Mouse (Mus musculus) heart, embryonic 15.5 days (tissue): Measurements from ENCODE around the gene Nav2. TPM values are rescaled to one million over a fixed set of nuclear protein-coding genes. Genes with fewer than 3 reads are reported as not detected.

ENCODE experiments used
- ATAC-seq: fragments of 200-750 bp; cut with Nextera tagmentation; replicated peaks from 2 replicates; pipeline ENCODE4 v1.8.0; 2017; ENCODE audit warnings: low read depth, moderate TSS enrichment; ENCODE audit not compliant: insufficient number of reproducible peaks, insufficient read depth, low FRiP score
- H3K27ac ChIP-seq: fragments of 300-500 bp; sonication (generic); 2 replicates; pipeline ENCODE4 v1.5.1; 2015; ENCODE audit warnings: mild to moderate bottlenecking, inconsistent platforms
- H3K27me3 ChIP-seq: fragments of 300-500 bp; sonication (generic); 2 replicates; pipeline ENCODE4 v1.6.1; 2015; ENCODE audit warnings: inconsistent platforms
- H3K36me3 ChIP-seq: fragments of 300-500 bp; sonication (generic); 2 replicates; pipeline ENCODE4 v1.6.1; 2015; ENCODE audit warnings: mild to moderate bottlenecking, inconsistent platforms
- H3K4me1 ChIP-seq: fragments of 300-500 bp; sonication (generic); replicated peaks from 2 replicates; pipeline ENCODE4 v1.6.1; 2015; ENCODE audit warnings: inconsistent platforms
- H3K4me2 ChIP-seq: fragments of 300-500 bp; sonication (generic); 2 replicates; pipeline ENCODE4 v1.6.1; 2015; ENCODE audit warnings: inconsistent platforms, mild to moderate bottlenecking, moderate library complexity
- H3K4me3 ChIP-seq: fragments of 300-500 bp; sonication (generic); 2 replicates; pipeline ENCODE4 v1.5.1; 2015; ENCODE audit warnings: mild to moderate bottlenecking, inconsistent platforms
- H3K9ac ChIP-seq: fragments of 300-500 bp; sonication (generic); 2 replicates; pipeline ENCODE4 v1.6.1; 2015; ENCODE audit warnings: mild to moderate bottlenecking, inconsistent platforms
- H3K9me3 ChIP-seq: fragments of 300-500 bp; sonication (generic); replicated peaks from 2 replicates; pipeline ENCODE4 v1.6.1; 2016; ENCODE audit warnings: inconsistent platforms
- WGBS: fragments of 180-500 bp; shearing (Covaris S2); methylation state at CpG from one replicate; pipeline ENCODE4 v1.1.7; 2015; ENCODE audit warnings: mixed read lengths; 5-methylcytosine and 5-hydroxymethylcytosine counted together
- polyA plus RNA-seq: library from polyadenylated mRNA; unstranded; fragments of >200 nt; fragmentation: Nextera tagmentation; extraction: Ambion mirVana; gene quantifications from 2 replicates; pipeline ENCODE4 v1.2.1, GENCODE M21; 2015

Nav2 gene
- polyA plus RNA-seq, 1 experiment from 2014 or later, result 30.7 TPM

DNA sequence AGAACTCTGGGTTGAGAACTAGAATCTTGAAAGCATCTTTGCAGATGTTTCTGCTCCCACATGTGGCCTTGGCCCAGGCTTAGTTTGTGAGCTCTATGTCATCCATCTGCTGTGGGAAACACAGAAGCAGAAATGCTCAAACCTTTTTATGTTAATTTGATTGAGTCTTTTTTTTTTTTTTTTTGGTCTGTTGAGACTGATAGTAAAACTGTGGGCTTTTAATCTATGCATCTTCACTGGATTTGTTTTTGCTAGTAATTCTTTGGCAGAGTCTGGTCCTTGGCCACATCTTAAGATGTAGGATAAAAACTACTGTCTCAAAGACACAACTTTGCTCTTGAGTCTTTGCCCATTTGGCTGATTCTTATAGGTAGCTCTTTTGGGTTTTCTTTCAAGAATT lies 2.6 kb downstream of the Nav2 start:
- H3K4me3 ChIP-seq, result no peak overlapping the region
- H3K27ac ChIP-seq, result no peak overlapping the region
- H3K9me3 ChIP-seq, result no peaks in the 10 kb centered on the region
- ATAC-seq, result no peak
- H3K36me3 ChIP-seq, result no peaks in the 10 kb centered on the region
- H3K27me3 ChIP-seq, result no peaks in the 10 kb centered on the region
- H3K4me1 ChIP-seq, result peaks cover 8% of the 10 kb centered on the region
- no peak overlapping the region for H3K4me2 ChIP-seq
- no peak overlapping the region for H3K9ac ChIP-seq

DNA sequence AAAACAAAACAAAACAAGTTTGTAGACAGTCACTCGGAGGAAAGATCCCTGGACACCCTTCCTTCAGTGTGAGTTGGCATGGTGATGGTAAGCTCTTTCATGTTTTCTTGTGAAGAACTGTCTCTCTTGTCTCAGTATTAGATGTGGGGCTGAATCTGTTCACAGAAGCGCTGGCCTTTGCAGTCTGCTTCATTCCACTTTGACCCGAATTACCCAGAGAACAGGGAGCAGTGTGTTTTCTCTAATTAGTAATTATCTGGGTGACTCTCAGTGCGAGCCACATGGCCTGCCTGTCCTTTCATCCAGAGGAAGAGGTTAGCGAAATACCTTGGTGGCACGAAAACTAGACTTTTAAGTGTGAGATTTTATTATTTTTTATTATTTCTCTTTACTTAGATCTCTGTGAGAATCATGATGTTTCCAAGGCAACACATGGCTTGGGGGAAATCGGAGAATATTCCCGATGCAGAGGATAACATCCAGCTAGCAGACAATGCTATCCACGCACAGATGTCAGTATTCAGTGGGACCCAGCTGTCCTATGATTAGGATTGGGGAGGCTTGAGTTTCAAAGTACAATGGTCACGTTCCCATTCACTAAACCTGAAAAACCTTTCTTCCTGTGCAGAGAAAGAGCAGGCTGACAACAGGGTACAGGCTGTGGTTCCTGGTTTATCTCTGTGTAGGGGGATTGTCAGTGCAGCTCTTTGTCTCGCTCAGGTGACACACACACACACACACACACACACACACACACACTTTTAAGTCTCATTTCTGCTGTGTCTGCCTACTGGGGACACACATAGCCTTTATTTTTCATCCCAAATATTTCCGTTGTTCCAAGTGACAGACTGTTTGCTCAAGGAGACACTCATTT lies 6.4 kb downstream of the Nav2 start:
- Histone ChIP-seq H3K9ac (no peak overlapping the region), H3K9me3 (no peaks in the 10 kb centered on the region), H3K27me3 (no peaks in the 10 kb centered on the region), H3K36me3 (no peaks in the 10 kb centered on the region), H3K4me3 (no peak overlapping the region), H3K27ac (no peak overlapping the region), H3K4me1 (no peaks in the 10 kb centered on the region; the same call in 1 of the 2 replicates), H3K4me2 (no peak overlapping the region)
- ATAC-seq, result no peak
- 74% methylated on average over 12 of the region's 12 CpGs for WGBS

DNA sequence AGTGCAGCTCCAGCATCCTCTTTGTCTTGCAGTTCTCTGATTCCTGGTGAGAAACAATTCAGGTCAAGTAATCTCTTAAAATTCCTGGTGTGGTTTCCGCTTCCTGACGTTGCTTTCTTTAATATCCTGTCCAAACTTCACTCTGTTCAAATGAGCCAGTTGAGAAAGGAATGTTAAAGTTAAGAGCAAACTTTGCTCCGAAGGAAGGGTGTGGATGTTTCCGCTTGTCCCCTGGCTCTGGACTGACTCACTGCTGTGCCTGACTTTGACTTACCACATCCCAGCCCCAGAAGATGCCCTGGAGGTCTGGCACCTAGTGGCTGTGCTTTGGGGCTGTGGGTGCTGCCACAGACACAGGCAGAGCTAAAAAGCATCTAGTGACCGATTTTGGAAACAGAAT lies 8.9 kb downstream of the Nav2 start:
- Histone ChIP-seq H3K27ac (peak overlapping the region; percentile 25), H3K27me3 (no peaks in the 10 kb centered on the region), H3K36me3 (no peaks in the 10 kb centered on the region), H3K4me2 (no peak overlapping the region), H3K4me1 (no peaks in the 10 kb centered on the region; the same call in 1 of the 2 replicates), H3K9ac (no peak overlapping the region), H3K9me3 (no peaks in the 10 kb centered on the region), H3K4me3 (no peak overlapping the region)
- peak; percentile 50; the same call in 1 of the 2 replicates for ATAC-seq
- WGBS, result 28% methylated on average over 5 of the region's 5 CpGs

DNA sequence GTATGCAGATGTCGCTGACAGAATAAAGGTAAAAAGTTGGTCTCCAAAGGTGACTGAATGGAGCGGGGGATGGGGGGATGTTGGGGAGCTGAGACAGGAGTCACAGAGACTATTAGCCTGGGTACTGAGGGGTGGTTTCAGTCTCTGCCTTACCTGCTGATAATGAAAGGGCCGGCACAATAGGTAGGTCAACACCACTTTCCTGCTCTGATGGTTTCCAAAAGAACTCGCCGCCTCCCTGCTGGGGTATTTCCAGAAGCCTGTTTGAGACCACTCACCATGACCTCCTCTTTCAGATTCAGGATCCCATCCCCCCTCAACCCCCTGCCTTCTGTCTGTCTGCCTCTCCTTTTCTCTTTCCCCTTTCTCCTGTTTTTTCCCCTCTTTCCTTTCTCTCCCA lies 9.5 kb downstream of the Nav2 start:
- H3K4me3 ChIP-seq, result no peak overlapping the region
- H3K27me3 ChIP-seq, result no peaks in the 10 kb centered on the region
- H3K4me1 ChIP-seq, result no peaks in the 10 kb centered on the region; the same call in 1 of the 2 replicates
- no peaks in the 10 kb centered on the region for H3K36me3 ChIP-seq
- 41% methylated on average over 5 of the region's 5 CpGs for WGBS
- no peak for ATAC-seq
- no peak overlapping the region; the same call in 1 of the 2 replicates for H3K27ac ChIP-seq
- H3K9me3 ChIP-seq, result no peaks in the 10 kb centered on the region
- H3K4me2 ChIP-seq, result no peak overlapping the region
- H3K9ac ChIP-seq, result no peak overlapping the region

DNA sequence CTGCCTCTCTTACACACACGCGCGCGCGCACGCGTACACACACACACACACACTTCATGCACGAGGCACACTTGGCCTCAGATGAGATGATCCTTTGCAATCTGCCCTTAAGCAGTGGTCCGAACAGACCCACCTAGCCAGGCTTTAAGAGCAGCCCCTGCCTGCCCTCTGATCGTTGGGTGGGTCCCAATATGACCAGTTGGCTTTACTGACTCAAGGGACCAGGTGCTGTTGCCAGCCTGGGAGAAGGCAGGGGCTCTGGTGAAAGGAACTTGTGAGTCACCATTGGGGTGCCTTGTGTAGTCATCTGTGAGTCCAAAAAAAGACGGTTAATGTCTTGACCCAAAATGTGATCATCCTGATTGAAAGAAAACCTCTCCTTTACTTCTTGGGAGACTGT lies 9.9 kb downstream of the Nav2 start:
- H3K27ac ChIP-seq, result no peak overlapping the region
- H3K4me1 ChIP-seq, result no peaks in the 10 kb centered on the region; the same call in 1 of the 2 replicates
- H3K27me3 ChIP-seq, result no peaks in the 10 kb centered on the region
- no peaks in the 10 kb centered on the region for H3K9me3 ChIP-seq
- no peak overlapping the region for H3K4me3 ChIP-seq
- WGBS, result 53% methylated on average over 11 of the region's 11 CpGs
- H3K36me3 ChIP-seq, result no peaks in the 10 kb centered on the region
- H3K4me2 ChIP-seq, result no peak overlapping the region
- H3K9ac ChIP-seq, result no peak overlapping the region
- ATAC-seq, result no peak

DNA sequence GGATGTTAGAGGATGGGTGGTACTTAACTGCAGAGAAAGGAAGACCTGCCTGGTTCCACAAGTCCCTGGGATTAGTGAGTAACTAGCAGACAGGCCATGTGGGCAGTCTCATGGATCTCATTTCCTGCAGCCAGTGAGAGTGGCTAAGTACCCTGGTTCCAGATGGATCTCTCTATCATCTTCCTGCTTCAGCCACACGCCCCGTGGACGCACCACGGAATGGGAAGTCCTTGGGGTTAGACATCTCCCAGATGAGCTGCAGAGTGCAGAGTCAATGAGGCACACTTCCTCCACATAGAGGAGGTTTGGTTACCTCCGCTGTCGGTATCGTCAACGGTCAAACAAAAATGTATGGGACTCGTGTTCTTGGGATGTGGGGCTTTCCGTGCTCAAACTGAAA lies 15.1 kb downstream of the Nav2 start:
- Histone ChIP-seq H3K4me2 (no peak overlapping the region), H3K9ac (no peak overlapping the region), H3K4me3 (no peak overlapping the region), H3K27ac (no peak overlapping the region), H3K27me3 (no peaks in the 10 kb centered on the region), H3K4me1 (peaks cover 18% of the 10 kb centered on the region), H3K9me3 (no peaks in the 10 kb centered on the region), H3K36me3 (no peaks in the 10 kb centered on the region)
- ATAC-seq, result no peak
- WGBS, result 71% methylated on average over 10 of the region's 10 CpGs

DNA sequence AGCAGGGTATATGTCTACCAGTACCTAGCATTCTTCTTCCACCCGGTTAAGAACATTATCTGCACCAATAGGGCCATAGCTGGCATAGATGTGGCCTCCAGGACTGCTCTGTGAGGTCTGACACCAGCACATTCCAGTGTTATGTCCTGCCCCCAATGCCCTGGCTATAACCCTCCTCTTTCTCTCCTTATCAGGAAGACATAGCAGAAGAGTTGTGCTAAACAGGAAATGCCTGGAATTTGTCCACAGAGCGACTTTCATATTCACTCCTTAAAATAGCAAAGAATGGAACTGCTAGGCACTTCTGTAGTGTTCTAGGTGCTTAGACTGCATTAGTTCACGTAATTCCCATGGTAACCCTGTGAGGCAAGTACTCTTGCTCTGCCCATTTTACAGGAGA lies 16.7 kb downstream of the Nav2 start:
- H3K9me3 ChIP-seq, result no peaks in the 10 kb centered on the region
- no peaks in the 10 kb centered on the region for H3K36me3 ChIP-seq
- H3K27ac ChIP-seq, result peak overlapping the region; percentile 35
- peaks cover 18% of the 10 kb centered on the region for H3K4me1 ChIP-seq
- H3K27me3 ChIP-seq, result no peaks in the 10 kb centered on the region
- no peak overlapping the region for H3K4me3 ChIP-seq
- 31% methylated on average over 3 of the region's 3 CpGs for WGBS
- H3K4me2 ChIP-seq, result no peak overlapping the region
- H3K9ac ChIP-seq, result no peak overlapping the region
- peak; percentile 65; the same call in 1 of the 2 replicates for ATAC-seq

DNA sequence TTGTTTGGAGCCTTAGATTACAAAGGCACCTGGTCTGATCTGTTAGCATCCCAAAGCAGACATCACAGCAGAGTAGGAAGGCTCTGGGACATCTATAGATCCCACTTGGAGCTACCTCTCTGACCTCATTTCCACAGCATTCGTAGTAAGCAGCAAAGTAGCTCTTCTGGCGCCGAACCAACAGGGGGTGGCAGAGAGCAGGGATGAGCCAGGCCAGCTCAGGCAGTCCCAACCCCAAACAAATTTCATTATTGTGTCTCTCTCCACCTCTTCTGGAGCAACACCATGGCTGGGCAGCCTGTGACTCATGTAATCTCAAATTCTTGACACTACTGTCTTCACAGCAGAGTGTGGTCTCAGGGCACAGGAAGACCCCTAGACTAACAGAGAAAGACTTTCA lies 19.8 kb downstream of the Nav2 start:
- 26% methylated on average over 3 of the region's 3 CpGs for WGBS
- Histone ChIP-seq H3K9me3 (no peaks in the 10 kb centered on the region), H3K4me2 (no peak overlapping the region), H3K27me3 (no peaks in the 10 kb centered on the region), H3K36me3 (no peaks in the 10 kb centered on the region), H3K27ac (no peak overlapping the region), H3K4me3 (no peak overlapping the region), H3K4me1 (peaks cover 18% of the 10 kb centered on the region), H3K9ac (no peak overlapping the region)
- ATAC-seq, result no peak

DNA sequence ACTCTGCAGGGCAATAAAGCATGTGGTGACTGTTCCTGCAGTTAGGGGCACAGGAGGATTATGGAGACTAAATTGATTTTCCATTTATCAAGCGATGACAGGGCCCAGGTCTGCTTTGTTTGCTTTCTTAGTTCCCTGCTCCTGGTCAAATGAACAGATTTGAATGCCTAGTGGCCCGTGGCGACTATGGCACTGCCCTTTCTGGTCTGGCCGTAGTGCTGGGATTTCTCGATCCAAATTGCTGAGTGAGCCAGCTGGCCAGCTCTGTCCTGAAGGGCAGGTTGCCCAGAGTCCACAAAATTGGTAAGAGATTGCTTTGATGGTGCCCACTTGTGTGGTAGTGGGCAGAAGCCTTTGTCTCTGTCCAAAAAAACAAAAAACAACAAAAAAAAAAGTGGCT lies 21.9 kb downstream of the Nav2 start:
- Histone ChIP-seq H3K9ac (no peak overlapping the region), H3K27me3 (no peaks in the 10 kb centered on the region), H3K36me3 (no peaks in the 10 kb centered on the region), H3K9me3 (no peaks in the 10 kb centered on the region), H3K27ac (no peak overlapping the region), H3K4me2 (no peak overlapping the region), H3K4me1 (peaks cover 7% of the 10 kb centered on the region), H3K4me3 (no peak overlapping the region)
- no peak for ATAC-seq
- WGBS, result 64% methylated on average over 5 of the region's 5 CpGs

DNA sequence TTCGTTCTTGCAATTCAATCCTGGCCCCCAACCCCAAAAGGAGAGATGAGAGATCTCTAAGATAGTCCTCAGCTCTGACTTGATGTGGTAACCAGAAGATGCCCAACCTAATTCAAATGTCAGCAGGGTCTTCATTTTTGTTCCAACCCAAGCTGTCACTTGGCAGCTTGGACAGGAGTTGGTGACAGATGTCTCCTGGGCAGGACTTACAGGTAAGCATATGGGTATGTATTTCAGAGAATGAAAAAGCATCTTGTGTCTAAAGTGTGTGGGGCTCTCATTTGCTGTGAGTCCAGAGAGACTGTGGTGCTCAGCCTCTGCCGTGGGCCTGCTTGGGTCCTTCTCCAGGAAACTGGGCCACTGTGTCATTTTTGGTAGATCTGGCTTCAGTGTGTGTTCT lies 23.6 kb downstream of the Nav2 start:
- Histone ChIP-seq H3K4me3 (no peak overlapping the region), H3K4me1 (no peaks in the 10 kb centered on the region), H3K27me3 (no peaks in the 10 kb centered on the region), H3K4me2 (no peak overlapping the region), H3K36me3 (no peaks in the 10 kb centered on the region), H3K27ac (no peak overlapping the region), H3K9me3 (no peaks in the 10 kb centered on the region), H3K9ac (no peak overlapping the region)
- WGBS, result 90% methylated on average over 2 of the region's 2 CpGs
- no peak for ATAC-seq

DNA sequence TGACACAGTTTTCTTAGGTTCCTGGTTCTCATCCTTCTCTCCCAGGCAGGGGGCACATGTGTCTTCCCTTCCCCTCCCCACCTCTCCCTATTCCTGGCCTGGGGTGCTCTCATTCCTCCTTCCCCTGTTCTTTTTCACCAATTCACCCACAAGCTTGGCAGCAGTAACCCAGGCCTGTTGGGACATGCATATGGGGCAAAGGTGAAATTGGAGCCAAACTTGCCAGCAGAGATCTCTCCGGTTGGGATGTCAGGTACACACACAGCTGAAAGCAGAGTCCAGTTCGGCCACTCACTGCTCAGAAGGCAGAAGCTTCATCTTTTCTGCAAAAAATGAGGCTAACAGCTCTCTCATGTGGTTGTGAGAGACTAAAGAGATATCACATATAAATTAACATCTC lies 26.3 kb downstream of the Nav2 start:
- no peak overlapping the region for H3K27ac ChIP-seq
- H3K4me3 ChIP-seq, result no peak overlapping the region
- no peak for ATAC-seq
- 83% methylated on average over 2 of the region's 2 CpGs for WGBS
- H3K27me3 ChIP-seq, result no peaks in the 10 kb centered on the region
- H3K9me3 ChIP-seq, result no peaks in the 10 kb centered on the region
- H3K9ac ChIP-seq, result no peak overlapping the region
- H3K4me2 ChIP-seq, result no peak overlapping the region
- H3K36me3 ChIP-seq, result no peaks in the 10 kb centered on the region
- H3K4me1 ChIP-seq, result no peaks in the 10 kb centered on the region

DNA sequence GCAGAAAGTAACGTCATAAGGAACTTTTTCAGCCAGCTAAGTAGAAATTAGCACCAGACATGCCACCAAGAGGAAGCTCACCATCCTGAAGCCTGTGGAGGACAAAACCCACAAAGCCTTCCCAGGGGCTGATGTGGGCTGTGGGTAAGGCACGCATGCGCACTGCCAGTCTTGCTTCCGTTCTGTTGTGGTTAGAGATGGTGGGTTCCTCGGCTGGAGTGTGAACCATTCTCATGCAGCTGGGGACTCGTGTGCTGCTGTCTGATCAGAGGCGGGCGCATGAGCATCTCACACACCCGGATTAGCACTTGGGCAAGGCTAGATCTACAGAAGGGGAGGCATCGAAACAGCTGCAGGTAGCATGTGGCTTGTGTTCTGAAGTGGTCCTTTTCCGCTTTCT lies 29.0 kb downstream of the Nav2 start:
- Histone ChIP-seq H3K4me1 (no peaks in the 10 kb centered on the region), H3K4me3 (no peak overlapping the region), H3K27me3 (no peaks in the 10 kb centered on the region), H3K9ac (no peak overlapping the region), H3K9me3 (no peaks in the 10 kb centered on the region), H3K27ac (no peak overlapping the region), H3K36me3 (no peaks in the 10 kb centered on the region), H3K4me2 (no peak overlapping the region)
- whole genome bisulfite sequencing, result 70% methylated on average over 11 of the region's 11 CpGs
- ATAC-seq, result no peak
